Mouse (Mus musculus) bone marrow, adult 2 months (tissue): ENCODE results near the gene Serpinb6a. TPM values are rescaled to one million over a fixed set of nuclear protein-coding genes. Genes with fewer than 3 reads are reported as not detected.

Experiments used
- H3K27ac ChIP-seq: fragments of 200-500 bp; 2 replicates; pipeline ENCODE4 v1.5.1; 2012; ENCODE audit warnings: low read depth, mild to moderate bottlenecking, control low read depth, inconsistent platforms, low read length; ENCODE audit not compliant: control insufficient read depth, poor library complexity, insufficient read depth
- H3K4me1 ChIP-seq: fragments of 200-500 bp; 2 replicates; pipeline ENCODE4 v1.6.1; 2011; ENCODE audit warnings: low read length; ENCODE audit not compliant: control insufficient read depth, insufficient read depth
- H3K4me3 ChIP-seq: fragments of 200-500 bp; replicated peaks from 2 replicates; pipeline ENCODE3; 2011; ENCODE audit warnings: mild to moderate bottlenecking, low read depth, low read length, control low read depth; ENCODE audit not compliant: control insufficient read depth
- CTCF ChIP-seq: fragments of 200-500 bp; IDR thresholded peaks from 2 replicates; pipeline ENCODE4 v1.5.1; 2011; ENCODE audit warnings: low read length, control low read depth; ENCODE audit not compliant: control insufficient read depth, insufficient read depth
- POLR2A ChIP-seq: fragments of 200-500 bp; IDR thresholded peaks from 2 replicates; pipeline ENCODE4 v1.6.1; 2011; ENCODE audit warnings: low read depth, mild to moderate bottlenecking, control low read depth, low read length, borderline replicate concordance; ENCODE audit not compliant: control insufficient read depth
- WGBS: fragments of 180-500 bp; shearing (Covaris S2); methylation state at CpG from one replicate; pipeline ENCODE4 v1.1.7; 2018; 5-methylcytosine and 5-hydroxymethylcytosine counted together
- polyA plus RNA-seq: library from polyadenylated mRNA; stranded (reverse); fragments of >200 nt; gene quantifications from 2 replicates; pipeline ENCODE4 v1.2.4, GENCODE M21; 2011; ENCODE audit warnings: low replicate concordance; ENCODE audit not compliant: missing spikeins, insufficient read depth, insufficient read length

Gene Serpinb6a
- polyA plus RNA-seq, 1 experiment = 87.2 TPM

DNA sequence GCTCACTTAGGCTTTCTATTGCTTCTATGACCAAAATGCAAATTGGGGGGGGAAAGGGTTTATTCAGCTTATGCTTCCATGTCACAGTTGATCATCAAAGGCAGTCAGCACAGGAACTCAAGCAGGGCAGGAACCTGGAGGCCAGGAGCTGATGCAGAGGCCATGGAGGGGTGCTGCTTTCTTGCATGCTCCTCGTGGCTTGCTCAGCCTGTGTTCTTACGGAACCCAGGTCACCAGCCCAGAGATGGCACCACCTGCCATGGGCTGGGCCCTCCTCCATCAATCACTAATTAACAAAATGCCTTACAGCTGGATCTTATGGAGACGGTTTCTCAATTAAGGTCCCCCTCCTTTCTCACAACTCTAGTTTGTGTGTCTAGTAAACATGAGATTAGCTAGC, 37.5 kb upstream of the Serpinb6a start:
- H3K27ac ChIP-seq = no peak overlapping the region
- H3K4me3 ChIP-seq = no peak overlapping the region
- TF ChIP-seq CTCF = no peak
- TF ChIP-seq POLR2A = no peak
- WGBS = 83% methylated on average over 3 of the region's 3 CpGs
- no peaks in the 10 kb centered on the region; the same call in 1 of the 2 replicates for H3K4me1 ChIP-seq

DNA sequence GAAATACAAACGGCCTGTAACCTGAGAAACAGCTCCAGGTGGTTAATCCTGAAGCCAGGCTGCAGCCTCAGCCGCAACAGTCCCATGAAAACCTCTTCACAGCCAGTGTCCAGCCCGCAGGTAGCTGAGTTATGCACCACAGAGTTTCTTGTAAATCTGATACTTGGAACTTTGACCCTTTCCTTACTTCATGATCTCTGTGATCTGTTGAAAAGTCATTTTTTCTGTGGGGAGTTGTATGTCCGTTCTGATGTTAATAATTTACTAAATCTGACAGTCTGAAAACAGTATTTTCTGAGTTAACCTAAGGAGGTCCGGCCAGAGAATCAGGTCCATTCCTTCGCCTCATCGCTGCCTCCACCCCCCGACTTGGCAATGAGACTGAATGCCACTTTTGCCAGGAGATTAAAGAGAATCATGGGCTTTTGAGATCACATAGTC, 36.3 kb upstream of the Serpinb6a start:
- no peak overlapping the region for H3K4me3 ChIP-seq
- TF ChIP-seq POLR2A = no peak
- no peak for TF ChIP-seq CTCF
- no peak overlapping the region for H3K27ac ChIP-seq
- WGBS = 86% methylated on average over 8 of the region's 8 CpGs
- H3K4me1 ChIP-seq = no peaks in the 10 kb centered on the region; the same call in 1 of the 2 replicates

- no peaks in the 10 kb centered on the region; the same call in 1 of the 2 replicates for H3K4me1 ChIP-seq
- 50% methylated on average over 5 of the region's 5 CpGs for WGBS
- TF ChIP-seq POLR2A (no peak), CTCF (no peak)
- H3K4me3 ChIP-seq = peak overlapping the region; percentile 83
- no peak overlapping the region for H3K27ac ChIP-seq
These were observed 35.5 kb upstream of the Serpinb6a start for GRCm38 (mm10) chr13:34038056-34038432.

GRCm38 (mm10) chr13:34037172-34038055, 34.8 kb upstream of the Serpinb6a start, which contains the start of gene Bphl:
TSS of gene Bphl (plus strand) at chr13:34037597.
- 1% methylated on average over 37 of the region's 37 CpGs for WGBS
- Histone ChIP-seq H3K27ac (peak within 1 kb of the TSS; percentile 30; the same call in 1 of the 2 replicates), H3K4me3 (peak within 1 kb of the TSS; percentile 83), H3K4me1 (no peaks in the 10 kb centered on the region; the same call in 1 of the 2 replicates)
- TF ChIP-seq CTCF (no peak), POLR2A (peak; percentile 81; the same call in 1 of the 2 replicates)

DNA sequence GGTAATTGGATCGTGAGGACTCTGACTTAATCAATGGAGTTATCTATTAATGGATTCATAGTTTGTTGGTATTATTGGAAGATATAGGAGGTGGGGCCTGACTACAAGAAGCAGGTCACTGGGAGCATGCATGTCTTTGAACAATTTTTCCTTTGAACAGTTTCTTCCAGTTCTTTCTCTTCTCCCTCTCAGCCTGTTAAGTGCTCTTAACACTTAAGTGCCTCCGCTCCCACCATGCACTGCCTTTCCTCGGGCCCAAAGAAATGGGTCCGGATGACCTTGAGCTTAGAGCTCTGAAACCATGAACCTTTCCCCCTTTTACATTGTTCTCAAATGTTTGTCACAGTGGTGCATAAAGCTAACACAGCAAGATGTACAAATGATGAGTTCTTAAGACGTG, 34.1 kb upstream of the Serpinb6a start:
- 79% methylated on average over 5 of the region's 5 CpGs for whole genome bisulfite sequencing
- TF ChIP-seq POLR2A = no peak
- no peak for TF ChIP-seq CTCF
- Histone ChIP-seq H3K27ac (no peak overlapping the region), H3K4me3 (no peak overlapping the region), H3K4me1 (no peaks in the 10 kb centered on the region; the same call in 1 of the 2 replicates)

GRCm38 (mm10) chr13:34035424-34035823, 32.8 kb upstream of the Serpinb6a start:
- WGBS = 87% methylated on average over 3 of the region's 3 CpGs
- Histone ChIP-seq H3K27ac (no peak overlapping the region), H3K4me1 (no peaks in the 10 kb centered on the region; the same call in 1 of the 2 replicates), H3K4me3 (no peak overlapping the region)
- TF ChIP-seq POLR2A (no peak), CTCF (no peak)

DNA sequence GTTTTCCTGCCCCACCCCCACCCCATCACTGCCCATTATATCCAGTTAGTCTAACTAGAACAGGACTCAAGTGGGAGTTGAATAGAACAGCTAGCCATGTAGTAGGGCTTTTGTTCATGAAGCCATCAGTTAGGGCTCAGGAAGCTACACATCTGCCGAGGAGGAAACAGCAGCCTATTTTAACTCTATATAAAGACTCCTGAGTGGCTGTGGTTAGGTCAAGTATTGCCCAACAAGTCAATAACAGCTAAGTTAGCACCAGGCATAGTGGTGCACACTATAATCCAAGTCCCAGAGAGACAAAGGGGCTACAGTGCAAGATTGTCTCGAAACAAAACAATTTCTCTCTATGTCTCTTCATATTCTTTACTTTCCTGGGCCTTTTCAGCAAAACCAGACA, 29.4 kb upstream of the Serpinb6a start:
- H3K4me1 ChIP-seq = no peaks in the 10 kb centered on the region; the same call in 1 of the 2 replicates
- no peak for TF ChIP-seq CTCF
- TF ChIP-seq POLR2A = no peak
- H3K4me3 ChIP-seq = no peak overlapping the region
- no peak overlapping the region for H3K27ac ChIP-seq
- 19% methylated on average over 2 of the region's 2 CpGs for whole genome bisulfite sequencing

DNA sequence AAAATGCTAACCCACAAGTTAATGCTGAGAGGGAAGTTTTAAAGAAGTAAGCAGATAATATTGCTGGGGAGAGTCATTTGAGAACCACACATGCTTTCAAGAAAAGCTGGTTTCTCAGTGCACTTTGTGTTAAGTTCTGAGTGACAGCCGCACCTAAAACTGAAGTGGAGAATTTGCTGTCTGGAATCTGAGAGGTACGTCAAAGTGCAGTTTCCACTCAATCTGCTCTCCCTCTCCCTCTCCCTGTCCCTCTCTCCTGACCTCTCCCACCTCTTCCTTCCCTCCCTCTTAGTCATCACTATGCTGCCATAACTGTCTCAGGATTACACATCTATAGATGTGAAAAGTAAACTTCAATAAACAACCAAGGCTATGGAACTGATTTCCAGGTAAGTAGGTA, 19.4 kb upstream of the Serpinb6a start:
- WGBS = 91% methylated on average over 2 of the region's 2 CpGs
- no peak overlapping the region for H3K4me3 ChIP-seq
- H3K4me1 ChIP-seq = no peaks in the 10 kb centered on the region
- no peak for TF ChIP-seq POLR2A
- no peak for TF ChIP-seq CTCF
- H3K27ac ChIP-seq = no peak overlapping the region
